Mouse (Mus musculus) heart, embryonic 11.5 days (tissue): Measurements from ENCODE around the gene Naga. TPM values are rescaled to one million over a fixed set of nuclear protein-coding genes. Genes with fewer than 3 reads are reported as not detected.

Source experiments
- ATAC-seq: fragments of 200-750 bp; cut with Nextera tagmentation; replicated peaks from 2 replicates; pipeline ENCODE4 v1.8.0; 2017; ENCODE audit warnings: moderate library complexity; ENCODE audit not compliant: insufficient number of reproducible peaks, low FRiP score, low TSS enrichment
- H3K27ac ChIP-seq: fragments of 300-500 bp; sonication (generic); 2 replicates; pipeline ENCODE4 v1.5.1; 2014; ENCODE audit warnings: mild to moderate bottlenecking, low read depth, low read length
- H3K27me3 ChIP-seq: fragments of 300-500 bp; sonication (generic); 2 replicates; pipeline ENCODE4 v1.6.1; 2014; ENCODE audit warnings: mild to moderate bottlenecking, low read length, mixed read lengths; ENCODE audit not compliant: control insufficient read depth, insufficient read depth
- H3K36me3 ChIP-seq: fragments of 300-500 bp; sonication (generic); 2 replicates; pipeline ENCODE4 v1.6.1; 2014; ENCODE audit warnings: mild to moderate bottlenecking, low read length, moderate library complexity, mixed read lengths; ENCODE audit not compliant: control insufficient read depth, insufficient read depth
- H3K4me1 ChIP-seq: fragments of 300-500 bp; sonication (generic); 2 replicates; pipeline ENCODE4 v1.6.1; 2014; ENCODE audit warnings: low read length; ENCODE audit not compliant: control insufficient read depth, insufficient read depth
- H3K4me2 ChIP-seq: fragments of 300-500 bp; sonication (generic); 2 replicates; pipeline ENCODE4 v1.6.1; 2014; ENCODE audit warnings: mild to moderate bottlenecking, moderate library complexity
- H3K4me3 ChIP-seq: fragments of 300-500 bp; sonication (generic); 2 replicates; pipeline ENCODE4 v1.5.1; 2014; ENCODE audit warnings: low read depth, low read length
- H3K9ac ChIP-seq: fragments of 300-500 bp; sonication (generic); 2 replicates; pipeline ENCODE4 v1.6.1; 2014; ENCODE audit warnings: mild to moderate bottlenecking, low read depth, low read length, moderate library complexity
- H3K9me3 ChIP-seq: fragments of 300-500 bp; sonication (generic); replicated peaks from 2 replicates; pipeline ENCODE4 v1.6.1; 2016; ENCODE audit warnings: low read length; ENCODE audit not compliant: control insufficient read depth
- WGBS: fragments of 180-500 bp; shearing (Covaris S2); extraction: QIAGEN DNeasy Blood & Tissue Kit; methylation state at CpG from one replicate; pipeline ENCODE4 v1.1.7; 2014; ENCODE audit not compliant: insufficient replicate concordance; 5-methylcytosine and 5-hydroxymethylcytosine counted together
- polyA plus RNA-seq: library from polyadenylated mRNA; unstranded; fragments of >200 nt; fragmentation: Nextera tagmentation; extraction: Ambion mirVana; gene quantifications from 2 replicates; pipeline ENCODE4 v1.2.1, GENCODE M21; 2014

The Naga gene
- polyA plus RNA-seq, 1 experiment from 2014 or later = 38.7 TPM

- Histone ChIP-seq H3K36me3 (no peaks in the 10 kb centered on the region), H3K4me3 (no peak overlapping the region), H3K9me3 (no peaks in the 10 kb centered on the region), H3K27me3 (no peaks in the 10 kb centered on the region), H3K27ac (no peak overlapping the region), H3K4me1 (peaks cover 9% of the 10 kb centered on the region; the same call in 1 of the 2 replicates), H3K4me2 (no peak overlapping the region), H3K9ac (no peak overlapping the region)
- ATAC-seq = no peak
- WGBS = 77% methylated on average over 3 of the region's 4 CpGs
Measured at GRCm38 (mm10) chr15:82362234-82362633, 23.5 kb upstream of the Naga start.

DNA sequence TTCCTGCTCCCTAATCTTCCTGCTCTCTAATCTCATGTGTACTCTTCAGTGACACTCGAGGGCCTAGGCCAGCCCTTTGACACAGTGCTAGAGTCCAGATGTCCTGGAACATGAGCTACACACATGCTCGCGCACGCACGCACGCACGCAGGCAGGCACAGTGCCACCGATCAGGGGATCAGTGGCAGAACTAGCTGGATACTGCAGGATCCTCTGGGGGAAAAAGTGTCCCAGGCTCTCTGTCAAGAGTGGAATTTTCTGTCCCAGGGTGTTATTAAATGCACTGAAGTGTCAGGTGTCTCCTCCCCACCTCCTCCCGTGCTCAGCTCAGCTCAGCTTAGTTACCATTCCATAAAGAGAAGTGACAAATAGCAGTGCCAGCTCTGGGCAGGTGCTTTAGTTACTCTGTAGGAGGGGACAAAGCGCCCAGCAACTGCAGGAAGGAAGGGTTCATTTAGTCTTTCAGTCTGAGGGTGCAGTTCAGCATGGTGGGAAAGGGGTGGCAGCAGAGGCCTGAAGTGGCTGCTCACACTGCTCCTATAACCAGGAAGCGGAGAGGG, 22.8 kb upstream of the Naga start:
- Histone ChIP-seq H3K4me3 (no peak overlapping the region), H3K27ac (no peak overlapping the region), H3K9me3 (no peaks in the 10 kb centered on the region), H3K4me1 (peaks cover 9% of the 10 kb centered on the region; the same call in 1 of the 2 replicates), H3K9ac (no peak overlapping the region), H3K27me3 (no peaks in the 10 kb centered on the region), H3K4me2 (no peak overlapping the region), H3K36me3 (no peaks in the 10 kb centered on the region)
- no peak for ATAC-seq
- 71% methylated on average over 11 of the region's 11 CpGs for WGBS

DNA sequence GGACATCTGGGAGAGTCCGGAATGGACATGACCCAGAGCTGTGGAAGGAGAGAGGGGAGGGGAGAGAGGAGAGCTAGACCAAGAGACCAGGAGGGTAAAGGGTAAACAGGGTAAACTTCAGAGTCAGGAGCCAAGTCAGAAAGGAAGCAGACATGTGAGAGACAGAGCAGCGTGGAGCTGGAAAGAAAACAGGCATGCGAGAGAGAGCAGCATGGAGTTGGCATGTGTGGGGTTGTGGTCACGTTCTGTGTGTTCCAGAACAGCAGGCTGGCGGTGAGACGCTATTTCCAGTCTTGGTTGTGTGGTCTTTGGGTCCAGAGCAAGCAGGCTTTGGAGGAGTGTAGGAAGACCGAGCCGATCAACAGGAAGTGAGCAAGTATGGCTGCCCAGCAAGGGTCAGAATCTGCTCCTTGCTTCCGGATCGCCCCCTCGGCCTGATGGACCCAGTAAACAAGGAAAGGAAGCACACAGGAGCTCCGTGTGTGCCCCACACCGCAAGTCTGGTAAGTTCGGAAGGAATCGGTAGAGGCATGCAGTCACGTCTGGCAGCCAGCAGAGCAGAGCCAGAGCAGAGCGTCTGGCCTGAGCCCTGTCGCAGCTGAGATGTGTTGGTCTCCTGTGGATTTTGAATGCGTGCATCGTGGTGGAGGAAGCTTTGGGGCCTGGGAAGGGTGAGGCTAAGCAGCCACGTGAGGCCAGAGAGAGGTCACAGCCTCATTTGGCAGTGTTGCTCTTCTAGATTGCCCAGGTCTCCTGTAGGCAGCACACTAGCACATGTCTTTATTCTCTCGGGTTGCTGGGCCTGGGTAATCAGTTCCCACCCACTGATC, 19.9 kb upstream of the Naga start:
- H3K4me3 ChIP-seq = no peak overlapping the region
- 0 out of 2 replicates have a peak overlapping the region, but pooled peaks have one; percentile 16 for H3K27ac ChIP-seq
- WGBS = 57% methylated on average over 22 of the region's 22 CpGs
- H3K36me3 ChIP-seq = no peaks in the 10 kb centered on the region
- H3K9ac ChIP-seq = 0 out of 2 replicates have a peak overlapping the region, but pooled peaks have one; percentile 4
- no peaks in the 10 kb centered on the region for H3K9me3 ChIP-seq
- no peak for ATAC-seq
- H3K4me2 ChIP-seq = no peak overlapping the region
- peaks cover 12% of the 10 kb centered on the region; the same call in 1 of the 2 replicates for H3K4me1 ChIP-seq
- no peaks in the 10 kb centered on the region for H3K27me3 ChIP-seq

DNA sequence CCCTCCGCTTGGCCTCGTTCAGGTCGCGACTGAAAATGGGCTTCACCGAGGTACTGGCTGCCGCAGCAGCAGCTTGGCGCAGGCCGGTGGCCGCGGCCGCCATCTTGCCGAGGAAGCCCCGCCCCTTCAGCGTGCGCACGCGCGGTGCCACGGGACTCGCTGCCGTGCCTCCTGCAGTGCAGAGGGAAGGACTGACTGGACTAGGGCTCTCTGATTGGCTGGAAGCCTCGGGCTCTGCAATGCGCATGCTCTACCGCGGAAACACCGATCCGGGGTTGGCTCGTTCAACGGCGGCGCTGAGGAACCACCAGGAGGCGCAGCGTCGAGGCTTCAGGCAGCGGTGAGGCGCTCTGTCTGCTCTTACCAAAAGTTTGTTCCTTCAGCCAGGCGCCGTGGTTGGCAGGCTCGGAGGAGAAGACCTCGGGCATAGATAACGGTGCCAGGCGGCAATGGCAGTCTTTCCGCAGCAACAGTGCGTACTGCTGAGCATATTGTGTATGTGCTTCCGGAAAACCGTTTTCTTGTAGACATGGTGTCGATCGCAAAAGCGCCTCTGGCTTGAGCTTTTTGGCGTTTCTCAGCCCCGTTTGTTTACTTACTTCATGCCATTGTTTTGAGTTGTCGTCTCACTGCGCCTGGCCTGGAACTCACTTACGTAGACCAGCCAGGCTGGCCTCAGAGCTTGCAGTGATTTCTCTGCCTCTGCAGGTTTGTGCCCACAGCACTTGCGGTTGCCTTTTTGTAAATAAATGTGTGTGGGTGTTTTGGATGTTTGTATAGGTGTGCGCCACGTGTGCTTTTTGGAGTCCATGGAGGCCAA, 15.6 kb upstream of the Naga start, which contains the start of gene Ndufa6:
Gene Ndufa6, minus strand, starts transcription at position 197 of the 820 bp plus-strand sequence.
- H3K9ac ChIP-seq = peak within 1 kb of the TSS; percentile 99
- peak; percentile 97 for ATAC-seq
- H3K36me3 ChIP-seq = peaks cover 14% of the 10 kb centered on the region
- no peaks in the 10 kb centered on the region for H3K27me3 ChIP-seq
- H3K4me3 ChIP-seq = peak within 1 kb of the TSS; percentile 95
- no peaks in the 10 kb centered on the region for H3K9me3 ChIP-seq
- H3K4me2 ChIP-seq = peak within 1 kb of the TSS; percentile 88
- peaks cover 14% of the 10 kb centered on the region; the same call in 1 of the 2 replicates for H3K4me1 ChIP-seq
- peak within 1 kb of the TSS; percentile 85 for H3K27ac ChIP-seq
- 2% methylated on average over 57 of the region's 57 CpGs for WGBS

GRCm38 (mm10) chr15:82353745-82354113, 15.0 kb upstream of the Naga start:
- no peaks in the 10 kb centered on the region for H3K27me3 ChIP-seq
- H3K9me3 ChIP-seq = no peaks in the 10 kb centered on the region
- 0 out of 2 replicates have a peak, but pooled peaks have one; percentile 4 for ATAC-seq
- peak overlapping the region; percentile 85 for H3K27ac ChIP-seq
- peak overlapping the region; percentile 99 for H3K9ac ChIP-seq
- H3K4me3 ChIP-seq = peak overlapping the region; percentile 95
- peaks cover 11% of the 10 kb centered on the region; the same call in 1 of the 2 replicates for H3K4me1 ChIP-seq
- peak overlapping the region; percentile 88 for H3K4me2 ChIP-seq
- WGBS = under 1% methylated on average over 23 of the region's 23 CpGs
- H3K36me3 ChIP-seq = peaks cover 20% of the 10 kb centered on the region

DNA sequence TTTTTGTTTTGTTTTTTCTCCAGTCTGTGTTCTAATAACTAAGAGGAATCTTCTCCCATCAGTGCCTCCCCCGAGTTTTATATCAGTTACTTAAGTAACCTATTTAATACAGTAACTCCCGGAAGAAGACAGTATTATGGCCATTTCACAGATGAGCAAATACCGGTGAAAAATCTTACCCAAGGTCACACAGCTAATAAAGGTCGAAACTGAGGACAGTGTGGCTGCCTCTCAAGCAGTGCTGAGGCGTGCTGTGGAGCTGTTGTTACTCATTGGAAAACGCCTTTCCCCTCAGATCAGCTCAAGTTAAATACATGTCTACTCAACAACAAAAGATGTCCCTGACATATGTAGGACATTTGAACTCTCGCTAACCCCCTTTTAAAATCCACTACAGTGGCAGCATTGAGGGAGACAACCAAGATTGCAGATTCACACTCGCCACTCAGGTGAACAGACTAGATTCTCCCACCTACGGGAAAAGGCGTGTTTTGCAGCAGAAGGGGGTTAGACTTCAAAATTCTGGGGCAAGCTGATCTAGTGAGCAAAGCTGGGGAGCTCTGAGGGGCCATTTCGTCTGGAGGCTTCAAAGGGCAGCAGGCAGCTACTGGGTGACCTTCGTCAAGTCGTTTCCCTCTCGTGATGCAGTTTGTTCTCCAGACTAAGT, 14.5 kb upstream of the Naga start:
- no peak for ATAC-seq
- Histone ChIP-seq H3K4me3 (peak overlapping the region; percentile 95), H3K27me3 (no peaks in the 10 kb centered on the region), H3K9ac (peak overlapping the region; percentile 99), H3K9me3 (no peaks in the 10 kb centered on the region), H3K36me3 (peaks cover 25% of the 10 kb centered on the region), H3K27ac (peak overlapping the region; percentile 85), H3K4me1 (peaks cover 9% of the 10 kb centered on the region; the same call in 1 of the 2 replicates), H3K4me2 (peak overlapping the region; percentile 88)
- 27% methylated on average over 14 of the region's 14 CpGs for WGBS

- Histone ChIP-seq H3K36me3 (peaks cover 29% of the 10 kb centered on the region), H3K4me3 (no peak overlapping the region), H3K9ac (0 out of 2 replicates have a peak overlapping the region, but pooled peaks have one; percentile 28), H3K27ac (peak overlapping the region; percentile 36; the same call in 1 of the 2 replicates), H3K27me3 (no peaks in the 10 kb centered on the region), H3K4me2 (peak overlapping the region; percentile 88), H3K9me3 (no peaks in the 10 kb centered on the region), H3K4me1 (peaks cover 19% of the 10 kb centered on the region)
- WGBS = 49% methylated on average over 3 of the region's 3 CpGs
- ATAC-seq = peak; percentile 24; the same call in 1 of the 2 replicates
Measured at GRCm38 (mm10) chr15:82351480-82351879, 12.8 kb upstream of the Naga start.

DNA sequence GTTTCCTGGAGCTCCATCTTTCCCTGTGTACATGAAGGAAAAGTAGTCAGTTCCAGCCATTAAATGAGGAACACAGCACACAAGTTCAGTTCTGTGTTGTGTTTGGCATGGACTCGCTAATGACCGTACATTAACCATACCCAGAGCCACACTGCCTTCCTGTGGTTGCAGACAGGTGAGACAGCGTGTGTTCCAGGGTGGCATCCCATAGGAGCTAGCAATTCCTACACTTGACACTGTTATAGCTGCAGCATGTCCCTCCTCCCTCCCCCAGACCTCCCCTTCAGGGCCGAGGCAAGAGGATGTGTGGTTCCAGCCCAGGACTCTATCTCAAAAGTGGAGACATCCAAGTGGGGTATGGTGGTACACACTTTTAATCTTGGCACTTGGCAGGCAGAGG, 11.6 kb upstream of the Naga start:
- H3K36me3 ChIP-seq = peaks cover 29% of the 10 kb centered on the region
- no peak overlapping the region for H3K27ac ChIP-seq
- no peak overlapping the region for H3K4me2 ChIP-seq
- 91% methylated on average over 4 of the region's 4 CpGs for WGBS
- no peaks in the 10 kb centered on the region for H3K27me3 ChIP-seq
- H3K4me3 ChIP-seq = no peak overlapping the region
- H3K4me1 ChIP-seq = peaks cover 19% of the 10 kb centered on the region
- H3K9me3 ChIP-seq = no peaks in the 10 kb centered on the region
- H3K9ac ChIP-seq = no peak overlapping the region
- ATAC-seq = no peak
